Mouse (Mus musculus): Measurements from ENCODE around the gene Sdha.
A peak's percentile ranks its signal among the peaks of the same experiment; 100 is the strongest.

The Sdha gene

DNA sequence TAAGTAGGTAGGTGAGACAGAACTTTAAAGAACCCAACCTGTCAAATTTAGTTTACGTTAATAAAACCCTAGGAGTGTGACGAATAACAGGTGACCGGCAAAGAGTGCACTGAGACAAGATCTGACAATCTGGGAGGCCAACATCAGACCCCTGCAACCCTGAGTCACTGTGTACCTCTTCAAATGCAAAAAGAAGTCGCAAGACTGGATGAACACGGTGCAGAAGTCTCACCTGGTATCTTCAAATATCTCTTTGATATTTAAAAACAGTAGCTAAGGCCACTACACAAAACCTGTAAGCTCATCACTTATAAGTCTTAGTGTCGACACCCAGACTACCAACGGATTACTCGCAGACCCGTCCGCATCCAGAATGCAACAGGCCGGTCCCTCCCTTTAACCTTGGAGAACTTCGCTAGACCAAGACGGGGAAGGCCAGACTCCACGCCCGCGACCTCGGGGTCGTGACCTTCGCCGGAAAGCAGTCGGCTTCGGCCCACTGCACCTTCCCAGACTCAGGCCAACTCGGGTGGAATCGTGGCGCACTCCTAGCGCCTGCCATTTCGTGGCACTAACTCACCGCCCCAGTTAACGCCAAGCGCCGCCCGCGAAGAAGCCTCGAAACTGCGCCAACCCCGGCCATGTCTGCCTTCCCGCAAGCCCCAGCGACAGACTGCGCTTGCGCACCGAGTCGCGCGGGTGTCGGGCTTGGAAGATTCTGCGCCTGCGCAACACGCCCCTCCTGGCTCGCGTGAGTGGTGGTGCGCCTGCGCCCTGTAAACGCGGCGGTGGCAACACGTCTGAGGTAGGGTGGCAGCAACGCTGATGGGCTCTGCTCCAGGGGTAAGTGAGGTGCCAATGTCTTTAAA is at the start of gene Sdha, which contains the start of gene Ccdc127:
Gene Sdha, minus strand, starts transcription at position 715 of the 869 bp plus-strand sequence.
Gene Ccdc127, plus strand, starts transcription at position 744 of the 869 bp plus-strand sequence.
- DNase-seq (ENCODE audit: low spot score) = peak; percentile 99

GRCm38 (mm10) chr13:74399298-74399839 is 49.3 kb upstream of the Sdha start, which contains the start of gene Ftl1-ps1:
Gene Ftl1-ps1, plus strand, starts transcription at chr13:74399694.
- DNase-seq (ENCODE audit: low spot score) = peak; percentile 18

DNA sequence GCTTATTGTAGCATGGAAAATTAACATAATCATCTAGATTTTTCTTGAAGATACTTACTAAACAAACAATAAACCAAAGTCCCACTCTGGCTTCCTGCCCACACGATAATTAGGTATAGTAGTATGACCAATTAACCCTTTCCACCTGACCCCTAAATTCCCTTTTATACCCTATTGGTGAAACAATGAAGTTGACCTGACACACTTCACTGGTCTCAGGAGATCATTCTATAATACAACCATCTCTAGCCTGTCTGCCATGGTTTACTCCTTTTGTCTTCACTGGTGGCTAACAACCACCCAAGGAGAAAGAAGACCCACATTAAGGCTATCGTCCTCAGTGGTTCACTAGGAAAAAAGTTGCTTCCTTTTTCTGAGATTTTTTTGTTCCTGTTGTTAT is 41.1 kb upstream of the Sdha start:
- peak; percentile 14 for DNase-seq (ENCODE audit: low spot score)

GRCm38 (mm10) chr13:74390371-74390990 is 40.4 kb upstream of the Sdha start, which contains the start of gene Zfp72:
Gene Zfp72, minus strand, starts transcription at chr13:74390836.
- DNase-seq (ENCODE audit: low spot score) = peak; percentile 68

DNA sequence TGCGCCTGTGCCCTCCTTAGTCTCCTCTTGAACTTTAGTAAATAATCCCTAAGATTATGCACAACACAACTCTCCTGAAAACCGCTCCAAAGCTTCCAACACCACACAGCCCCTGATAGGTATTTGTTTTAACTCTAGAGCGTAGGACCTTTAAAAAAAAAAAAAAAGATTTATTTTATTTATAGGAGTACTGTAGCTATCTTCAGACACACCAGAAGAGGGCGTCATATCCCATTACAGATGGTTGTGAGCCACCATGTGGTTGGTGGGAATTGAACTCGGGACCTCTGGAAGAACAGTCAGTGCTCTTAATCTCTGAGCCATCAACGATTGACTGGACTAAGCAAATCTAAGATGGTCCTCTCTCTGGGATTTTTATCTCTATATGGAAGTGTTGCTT is 39.6 kb upstream of the Sdha start:
- DNase-seq (ENCODE audit: low spot score) = no peak

DNA sequence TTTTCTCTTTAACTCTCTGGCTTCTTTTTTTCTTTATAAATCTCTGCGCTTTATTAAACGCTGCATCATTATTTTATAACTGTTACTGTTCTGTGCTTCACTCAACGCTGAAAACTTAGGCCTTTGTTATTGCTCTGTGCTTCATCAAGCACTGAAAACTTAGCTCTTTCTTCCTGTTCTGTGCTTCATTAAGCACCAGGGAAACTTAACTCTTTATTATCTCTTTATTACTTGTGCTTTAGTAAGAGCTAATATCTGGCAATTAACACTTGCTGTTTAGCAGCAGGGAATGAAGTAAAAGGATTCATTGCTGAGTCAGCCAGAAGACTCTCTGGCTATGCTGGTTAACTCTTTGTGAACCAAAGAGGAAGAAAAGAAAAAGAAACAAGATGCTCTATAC is 32.2 kb upstream of the Sdha start:
- DNase-seq (ENCODE audit: low spot score) = peak; percentile 11

GRCm38 (mm10) chr13:74381533-74382276 is 31.6 kb upstream of the Sdha start:
- DNase-seq (ENCODE audit: low spot score) = peak; percentile 3

GRCm38 (mm10) chr13:74363859-74364235 is 13.8 kb upstream of the Sdha start, which contains the start of gene Lrrc14b:
Gene Lrrc14b, minus strand, starts transcription at chr13:74364005.
- no peak for DNase-seq (ENCODE audit: low spot score)

- no peak for DNase-seq (ENCODE audit: low spot score)
Measured at GRCm38 (mm10) chr13:74363176-74363858, 13.2 kb upstream of the Sdha start.

GRCm38 (mm10) chr13:74362218-74362617 is 12.1 kb upstream of the Sdha start:
- no peak for DNase-seq (ENCODE audit: low spot score)

- no peak for DNase-seq (ENCODE audit: low spot score)
Measured at GRCm38 (mm10) chr13:74356491-74356890, 6.4 kb upstream of the Sdha start.

DNA sequence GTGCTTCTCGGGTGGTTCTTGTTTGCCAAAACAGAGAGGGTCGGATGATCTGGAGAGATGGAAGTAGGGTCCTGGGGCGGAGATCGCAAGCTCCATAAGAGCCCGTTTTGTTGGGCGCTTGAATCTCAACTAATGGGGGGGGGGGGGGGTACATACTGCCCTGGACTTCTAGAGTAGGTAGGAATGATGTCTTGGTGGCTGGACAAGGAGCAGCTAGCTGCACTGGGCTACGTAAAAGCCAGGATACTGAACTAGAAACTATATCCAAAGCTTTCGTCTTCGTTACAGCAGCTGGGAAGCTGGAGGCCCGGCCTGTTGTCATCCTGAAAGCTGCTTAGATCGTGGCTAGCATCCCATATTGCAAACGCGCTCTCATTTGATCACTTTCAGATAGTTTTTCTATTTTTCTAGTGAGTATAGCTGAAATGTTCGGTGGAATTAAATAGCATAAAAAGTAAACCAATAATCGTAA is 391 bp upstream of the Sdha start:
- DNase-seq (ENCODE audit: low spot score) = no peak

DNA sequence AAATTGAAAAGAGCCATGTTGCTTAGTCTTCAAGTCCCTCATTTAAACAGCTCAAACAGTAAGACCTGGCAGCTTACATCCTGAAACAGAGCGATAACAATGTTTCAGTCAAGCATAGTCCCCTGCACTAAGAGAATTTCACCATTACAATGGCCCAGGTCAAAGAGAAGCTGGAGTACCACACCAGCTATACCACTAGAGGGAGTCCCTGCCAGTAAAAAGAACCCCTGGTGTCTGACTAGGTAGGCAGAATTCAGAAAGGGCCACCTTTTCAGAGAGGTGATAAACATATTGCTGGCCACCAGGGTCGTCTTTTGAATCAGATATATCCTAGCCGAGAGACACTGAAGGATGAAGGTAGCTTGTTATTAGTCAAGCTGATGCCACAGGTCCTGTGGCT is 9.0 kb downstream of the Sdha start:
- peak; percentile 77 for DNase-seq (ENCODE audit: low spot score)

DNA sequence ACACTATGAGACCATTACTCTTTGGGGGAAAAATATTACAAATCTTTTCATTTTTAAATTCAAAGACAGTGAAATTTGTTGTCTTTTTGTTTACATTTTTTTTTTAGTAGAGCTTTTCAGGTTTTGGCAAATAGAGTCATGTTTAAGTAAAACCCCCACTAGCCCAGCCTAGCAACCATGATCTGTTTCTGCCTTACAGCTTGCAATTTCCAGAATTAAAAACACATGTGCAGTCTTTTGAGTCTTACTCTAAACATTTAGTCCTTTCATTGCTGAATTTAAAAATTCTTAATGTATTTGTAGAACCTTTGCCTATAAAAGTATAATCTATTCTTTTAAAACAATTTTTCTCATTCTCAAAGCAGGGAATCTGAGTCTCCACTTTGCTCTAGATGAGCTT is 20.8 kb downstream of the Sdha start:
- no peak for DNase-seq (ENCODE audit: low spot score)

- peak; percentile 92 for DNase-seq (ENCODE audit: low spot score)
Measured at GRCm38 (mm10) chr13:74317170-74317849, 32.8 kb downstream of the Sdha start, which contains the start of gene Pdcd6. Gene Pdcd6, minus strand, starts transcription at chr13:74317580.

DNA sequence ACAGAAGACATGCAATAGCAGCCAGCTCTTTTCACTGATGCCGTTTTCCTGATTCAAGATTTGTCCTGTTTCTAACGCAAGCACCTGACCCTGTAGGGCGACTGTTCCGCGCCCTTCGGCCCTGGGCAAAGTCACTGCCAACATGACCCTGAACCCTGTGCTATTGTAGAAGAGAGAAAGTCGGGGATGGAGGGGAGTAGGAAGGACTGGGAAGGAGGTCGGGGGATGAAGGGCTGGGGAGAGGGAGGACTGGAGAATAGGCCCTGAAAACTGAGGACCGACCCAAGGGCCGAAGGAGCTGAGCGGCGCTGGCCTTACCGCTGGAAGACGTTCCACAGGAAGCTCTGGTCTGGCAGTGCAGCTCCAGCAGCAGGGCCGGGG is 33.3 kb downstream of the Sdha start:
- DNase-seq (ENCODE audit: low spot score) = no peak

GRCm38 (mm10) chr13:74316386-74316785 is 33.7 kb downstream of the Sdha start:
- DNase-seq (ENCODE audit: low spot score) = no peak

- no peak for DNase-seq (ENCODE audit: low spot score)
Measured at GRCm38 (mm10) chr13:74314616-74315015, 35.5 kb downstream of the Sdha start.

GRCm38 (mm10) chr13:74305780-74306179 is 44.3 kb downstream of the Sdha start:
- DNase-seq (ENCODE audit: low spot score) = no peak

- DNase-seq (ENCODE audit: low spot score) = no peak
Measured at GRCm38 (mm10) chr13:74305380-74305779, 44.7 kb downstream of the Sdha start.
